In the genomic region with DNA sequence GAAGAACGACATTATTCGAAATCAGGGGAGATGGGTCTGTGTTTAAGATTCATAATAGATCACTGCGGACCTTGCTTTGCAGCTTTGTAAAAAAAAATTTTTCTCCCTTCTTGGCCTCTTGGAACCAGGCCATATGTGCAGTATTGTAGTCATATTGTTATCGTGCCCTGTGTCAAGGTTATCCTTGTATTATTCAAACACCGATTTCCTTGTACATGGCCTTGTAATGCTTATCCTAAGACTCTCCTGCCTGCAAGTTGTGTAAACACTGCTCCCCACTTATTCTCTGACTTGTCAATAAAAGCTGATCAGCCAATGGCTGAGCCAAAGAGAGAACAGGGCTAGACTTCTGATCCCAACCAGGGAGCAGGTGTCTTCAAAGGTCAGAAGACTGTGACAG, we compare ENCODE assay signal across 23 mouse cellular contexts. TPM values are rescaled to one million over a fixed set of nuclear protein-coding genes. Genes with fewer than 3 reads are reported as not detected.
"Had no signal": no experiment of that assay in that cellular context is flagged by ENCODE, and none has a peak within 500 bp of the region (broad histone marks: within the 10 kb centered on the region; RNA-seq: fewer than 3 reads in every experiment).

No protein-coding gene starts in this region.

- H3K27me3 ChIP-seq: kidney, embryonic 15.5 days; liver, embryonic 13.5 days; midbrain, embryonic 12.5 days; midbrain, embryonic 15.5 days; neural tube, embryonic 12.5 days had no signal

- ATAC-seq: midbrain, embryonic 15.5 days had no signal

- H3K9me3 ChIP-seq: kidney, embryonic 15.5 days; liver, embryonic 13.5 days; midbrain, embryonic 12.5 days; midbrain, embryonic 15.5 days; neural tube, embryonic 12.5 days had no signal

- H3K4me2 ChIP-seq: kidney, embryonic 15.5 days; liver, embryonic 13.5 days; midbrain, embryonic 12.5 days; midbrain, embryonic 15.5 days; neural tube, embryonic 12.5 days had no signal

- H3K9ac ChIP-seq: kidney, embryonic 15.5 days; liver, embryonic 13.5 days; midbrain, embryonic 12.5 days; midbrain, embryonic 15.5 days; neural tube, embryonic 12.5 days had no signal

- H3K4me3 ChIP-seq: kidney, embryonic 15.5 days; liver, embryonic 13.5 days; midbrain, embryonic 12.5 days; midbrain, embryonic 15.5 days; neural tube, embryonic 12.5 days had no signal

- H3K4me1 ChIP-seq: kidney, embryonic 15.5 days; liver, embryonic 13.5 days; midbrain, embryonic 12.5 days; midbrain, embryonic 15.5 days; neural tube, embryonic 12.5 days had no signal

- H3K36me3 ChIP-seq: kidney, embryonic 15.5 days; liver, embryonic 13.5 days; midbrain, embryonic 12.5 days; midbrain, embryonic 15.5 days; neural tube, embryonic 12.5 days had no signal

- H3K27ac ChIP-seq: kidney, embryonic 15.5 days; liver, embryonic 13.5 days; macrophage; midbrain, embryonic 12.5 days; midbrain, embryonic 15.5 days; neural tube, embryonic 12.5 days had no signal

- DNase-seq: kidney, adult 11 months; kidney, adult 8-10 months; kidney, postnatal 10 days; kidney, postnatal 36 days; liver, embryonic 13.5 days; lung, adult 2 months; lung, postnatal 14 days; retina, postnatal 1 day; right cerebral cortex, postnatal 25 days; thymus, adult 2 months; thymus, postnatal 14 days; thymus, postnatal 4 days had no signal

RNA-seq across cellular contexts. Expression of a gene that starts 13.5 kb away (rescaled TPM):
- polyA plus RNA-seq: kidney, embryonic 15.5 days; limb, embryonic 11.5 days; limb, embryonic 14.5 days; liver, adult 2 months; liver, embryonic 13.5 days; liver, embryonic 16.5 days; lung, adult 2 months; lung, embryonic 16.5 days; macrophage; midbrain, embryonic 12.5 days; midbrain, embryonic 15.5 days; neural tube, embryonic 12.5 days; spleen, adult 2 months; thymus, adult 2 months had no signal

RNA-seq across cellular contexts. Expression of a gene that starts 51.4 kb away (rescaled TPM):
- polyA plus RNA-seq: macrophage had no signal
